Mouse (Mus musculus): ENCODE results near the gene Lbp. TPM values are rescaled to one million over a fixed set of nuclear protein-coding genes. Genes with fewer than 3 reads are reported as not detected.

Gene Lbp
- polyA plus RNA-seq, 1 experiment from 2014 or later, result 3.1 TPM

GRCm38 (mm10) chr2:158376123-158376687 is 69.9 kb downstream of the Lbp start:
- peak overlapping the region; percentile 73 for H3K4me2 ChIP-seq
- H3K4me3 ChIP-seq (replicated peaks), result peak overlapping the region; percentile 42
- peaks cover 42% of the 10 kb centered on the region for H3K27me3 ChIP-seq
- H3K27ac ChIP-seq, result no peak overlapping the region
- peaks cover 10% of the 10 kb centered on the region for H3K4me1 ChIP-seq (replicated peaks)
- no peaks in the 10 kb centered on the region for H3K9me3 ChIP-seq
- ATAC-seq (ENCODE audit: insufficient number of reproducible peaks, insufficient read depth, low FRiP score, low TSS enrichment, low read depth), result no peak
- no peak overlapping the region for H3K9ac ChIP-seq (replicated peaks)
- WGBS, result 25% methylated on average over 12 of the region's 12 CpGs
- no peaks in the 10 kb centered on the region for H3K36me3 ChIP-seq

DNA sequence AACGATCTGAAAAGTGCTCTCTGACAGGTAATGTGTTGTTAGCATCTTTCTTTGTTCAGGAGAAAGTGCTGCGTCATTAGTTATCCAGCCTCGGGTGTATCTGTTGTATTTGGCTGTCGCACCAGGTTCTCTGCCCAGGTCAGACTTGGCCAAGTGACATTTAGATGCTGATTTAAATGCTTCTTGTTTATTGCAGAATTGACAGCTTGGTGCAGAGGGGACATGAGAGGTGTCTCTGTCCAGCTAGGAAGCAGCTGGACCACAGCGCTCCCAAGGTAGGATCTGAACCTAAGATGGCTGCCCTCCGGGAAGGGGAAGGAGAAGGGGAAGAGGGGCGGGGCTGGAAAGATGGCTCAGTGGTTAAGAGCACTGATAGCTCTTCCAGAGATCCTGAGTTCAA is 70.5 kb downstream of the Lbp start:
- H3K27ac ChIP-seq, result no peak overlapping the region
- H3K9me3 ChIP-seq, result no peaks in the 10 kb centered on the region
- H3K9ac ChIP-seq (replicated peaks), result no peak overlapping the region
- 72% methylated on average over 7 of the region's 7 CpGs for WGBS
- no peaks in the 10 kb centered on the region for H3K36me3 ChIP-seq
- ATAC-seq (ENCODE audit: insufficient number of reproducible peaks, insufficient read depth, low FRiP score, low TSS enrichment, low read depth), result no peak
- no peak overlapping the region for H3K4me3 ChIP-seq (replicated peaks)
- no peak overlapping the region for H3K4me2 ChIP-seq
- H3K4me1 ChIP-seq (replicated peaks), result peaks cover 10% of the 10 kb centered on the region
- peaks cover 42% of the 10 kb centered on the region for H3K27me3 ChIP-seq

GRCm38 (mm10) chr2:158377811-158378210 is 71.5 kb downstream of the Lbp start:
- Histone ChIP-seq H3K4me2 (no peak overlapping the region), H3K27ac (no peak overlapping the region), H3K9ac (replicated peaks) (no peak overlapping the region), H3K27me3 (peaks cover 42% of the 10 kb centered on the region), H3K4me1 (replicated peaks) (peaks cover 10% of the 10 kb centered on the region), H3K36me3 (no peaks in the 10 kb centered on the region), H3K4me3 (replicated peaks) (no peak overlapping the region), H3K9me3 (no peaks in the 10 kb centered on the region)
- ATAC-seq (ENCODE audit: insufficient number of reproducible peaks, insufficient read depth, low FRiP score, low TSS enrichment, low read depth), result no peak
- WGBS, result 79% methylated on average over 1 of the region's 1 CpGs

GRCm38 (mm10) chr2:158379354-158380078 is 73.2 kb downstream of the Lbp start:
- WGBS, result 40% methylated on average over 13 of the region's 13 CpGs
- H3K4me3 ChIP-seq (replicated peaks), result no peak overlapping the region
- ATAC-seq (ENCODE audit: insufficient number of reproducible peaks, insufficient read depth, low FRiP score, low TSS enrichment, low read depth), result no peak
- H3K9me3 ChIP-seq, result no peaks in the 10 kb centered on the region
- H3K27me3 ChIP-seq, result peaks cover 34% of the 10 kb centered on the region
- peaks cover 10% of the 10 kb centered on the region for H3K4me1 ChIP-seq (replicated peaks)
- H3K9ac ChIP-seq (replicated peaks), result no peak overlapping the region
- no peak overlapping the region for H3K27ac ChIP-seq
- H3K36me3 ChIP-seq, result no peaks in the 10 kb centered on the region
- H3K4me2 ChIP-seq, result no peak overlapping the region

Other genes starting within 250 kb of the Lbp start
- gene Tgm2, start 160.1 kb upstream of the Lbp start, polyA plus RNA-seq (2016; fragmentation: Nextera tagmentation; extraction: Ambion mirVana), result 2.6 and 3.4 TPM in 2 replicates
- gene D630003M21Rik, start 77.3 kb upstream of the Lbp start, polyA plus RNA-seq (2016; fragmentation: Nextera tagmentation; extraction: Ambion mirVana), result 10.2 TPM in 2 replicates
- gene Bpi, start 48.4 kb upstream of the Lbp start, polyA plus RNA-seq (2016; fragmentation: Nextera tagmentation; extraction: Ambion mirVana), result not detected in 2 replicates
- gene Snhg11, start 69.1 kb downstream of the Lbp start, polyA plus RNA-seq (2016; fragmentation: Nextera tagmentation; extraction: Ambion mirVana), result 6.3 and 7.7 TPM in 2 replicates
- 17.3 and 19.7 TPM in 2 replicates for gene Ralgapb, start 103.4 kb downstream of the Lbp start, polyA plus RNA-seq (2016; fragmentation: Nextera tagmentation; extraction: Ambion mirVana)
- gene Adig, start 196.1 kb downstream of the Lbp start, polyA plus RNA-seq (2016; fragmentation: Nextera tagmentation; extraction: Ambion mirVana), result 0.37 TPM in 1 of 2 replicates, not detected in the other
- gene Arhgap40, start 206.3 kb downstream of the Lbp start, polyA plus RNA-seq (2016; fragmentation: Nextera tagmentation; extraction: Ambion mirVana), result 0.16 and 0.24 TPM in 2 replicates